Mouse (Mus musculus): ENCODE data around the gene Ntan1. TPM values are rescaled to one million over a fixed set of nuclear protein-coding genes. Genes with fewer than 3 reads are reported as not detected.
A peak's percentile ranks its signal among the peaks of the same experiment; 100 is the strongest.

The Ntan1 gene
- polyA plus RNA-seq, 1 experiment = 60.5 TPM

- H3K4me3 ChIP-seq (ENCODE audit: insufficient read depth, low read depth, low read length) = no peak overlapping the region
- DNase-seq = peak; percentile 73
- H3K36me3 ChIP-seq (ENCODE audit: control insufficient read depth, insufficient read depth, low read length) = peaks cover 6% of the 10 kb centered on the region
- TF ChIP-seq POLR2A (IDR thresholded peaks at IDR 0.05; ENCODE audit: low read depth, low read length) (no peak), CTCF (conservative IDR thresholded peaks at IDR 0.05; ENCODE audit: insufficient read depth, insufficient read length, low read depth, low read length) (no peak)
- H3K27ac ChIP-seq (ENCODE audit: insufficient read depth, low read depth, low read length) = no peak overlapping the region
- H3K4me1 ChIP-seq (ENCODE audit: control insufficient read depth, insufficient read depth, low read length) = no peaks in the 10 kb centered on the region
- 49% methylated on average over 5 of the region's 5 CpGs for WGBS
- H3K27me3 ChIP-seq (replicated peaks; ENCODE audit: control insufficient read depth, insufficient read depth, low read length) = no peaks in the 10 kb centered on the region
Measured at GRCm38 (mm10) chr16:13831606-13832005, 13.0 kb downstream of the Ntan1 start.

GRCm38 (mm10) chr16:13834382-13834781, 15.7 kb downstream of the Ntan1 start:
- Histone ChIP-seq H3K27ac (ENCODE audit: insufficient read depth, low read depth, low read length) (no peak overlapping the region), H3K36me3 (ENCODE audit: control insufficient read depth, insufficient read depth, low read length) (peaks cover 11% of the 10 kb centered on the region), H3K4me1 (ENCODE audit: control insufficient read depth, insufficient read depth, low read length) (no peaks in the 10 kb centered on the region), H3K4me3 (ENCODE audit: insufficient read depth, low read depth, low read length) (no peak overlapping the region), H3K27me3 (replicated peaks; ENCODE audit: control insufficient read depth, insufficient read depth, low read length) (no peaks in the 10 kb centered on the region)
- 94% methylated on average over 5 of the region's 5 CpGs for WGBS
- no peak for TF ChIP-seq POLR2A (IDR thresholded peaks at IDR 0.05; ENCODE audit: low read depth, low read length)
- TF ChIP-seq CTCF (conservative IDR thresholded peaks at IDR 0.05; ENCODE audit: insufficient read depth, insufficient read length, low read depth, low read length) = no peak
- DNase-seq = no peak

DNA sequence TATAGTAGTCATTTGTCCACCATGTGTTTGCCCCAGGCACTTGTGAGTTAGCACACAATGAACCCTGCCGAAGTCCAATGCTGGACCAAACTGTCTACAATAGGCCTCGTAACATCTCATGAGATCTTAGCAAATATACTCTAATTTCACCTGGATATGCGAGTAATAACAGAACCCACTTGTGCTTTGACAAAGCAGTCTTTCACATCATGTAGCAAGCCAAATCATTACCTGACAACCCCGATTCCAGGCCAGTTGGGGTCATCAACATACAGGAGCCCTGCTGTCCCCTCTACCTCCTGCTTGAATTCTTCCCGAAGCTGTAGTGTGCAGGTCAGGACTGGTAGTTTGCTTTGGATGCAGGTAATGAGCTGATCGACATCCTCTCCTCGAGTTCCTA, 21.4 kb downstream of the Ntan1 start:
- Histone ChIP-seq H3K27me3 (replicated peaks; ENCODE audit: control insufficient read depth, insufficient read depth, low read length) (no peaks in the 10 kb centered on the region), H3K4me1 (ENCODE audit: control insufficient read depth, insufficient read depth, low read length) (no peaks in the 10 kb centered on the region), H3K36me3 (ENCODE audit: control insufficient read depth, insufficient read depth, low read length) (peaks cover 10% of the 10 kb centered on the region), H3K4me3 (ENCODE audit: insufficient read depth, low read depth, low read length) (no peak overlapping the region), H3K27ac (ENCODE audit: insufficient read depth, low read depth, low read length) (no peak overlapping the region)
- no peak for DNase-seq
- WGBS = 80% methylated on average over 7 of the region's 7 CpGs
- no peak for TF ChIP-seq POLR2A (IDR thresholded peaks at IDR 0.05; ENCODE audit: low read depth, low read length)
- no peak for TF ChIP-seq CTCF (conservative IDR thresholded peaks at IDR 0.05; ENCODE audit: insufficient read depth, insufficient read length, low read depth, low read length)

- peaks cover 11% of the 10 kb centered on the region for H3K36me3 ChIP-seq (ENCODE audit: control insufficient read depth, insufficient read depth, low read length)
- no peak for TF ChIP-seq CTCF (conservative IDR thresholded peaks at IDR 0.05; ENCODE audit: insufficient read depth, insufficient read length, low read depth, low read length)
- TF ChIP-seq POLR2A (IDR thresholded peaks at IDR 0.05; ENCODE audit: low read depth, low read length) = no peak
- H3K27ac ChIP-seq (ENCODE audit: insufficient read depth, low read depth, low read length) = no peak overlapping the region
- no peaks in the 10 kb centered on the region for H3K4me1 ChIP-seq (ENCODE audit: control insufficient read depth, insufficient read depth, low read length)
- H3K4me3 ChIP-seq (ENCODE audit: insufficient read depth, low read depth, low read length) = no peak overlapping the region
- no peak for DNase-seq
- WGBS = 98% methylated on average over 3 of the region's 3 CpGs
- no peaks in the 10 kb centered on the region for H3K27me3 ChIP-seq (replicated peaks; ENCODE audit: control insufficient read depth, insufficient read depth, low read length)
Measured at GRCm38 (mm10) chr16:13840956-13841355, 22.3 kb downstream of the Ntan1 start.

DNA sequence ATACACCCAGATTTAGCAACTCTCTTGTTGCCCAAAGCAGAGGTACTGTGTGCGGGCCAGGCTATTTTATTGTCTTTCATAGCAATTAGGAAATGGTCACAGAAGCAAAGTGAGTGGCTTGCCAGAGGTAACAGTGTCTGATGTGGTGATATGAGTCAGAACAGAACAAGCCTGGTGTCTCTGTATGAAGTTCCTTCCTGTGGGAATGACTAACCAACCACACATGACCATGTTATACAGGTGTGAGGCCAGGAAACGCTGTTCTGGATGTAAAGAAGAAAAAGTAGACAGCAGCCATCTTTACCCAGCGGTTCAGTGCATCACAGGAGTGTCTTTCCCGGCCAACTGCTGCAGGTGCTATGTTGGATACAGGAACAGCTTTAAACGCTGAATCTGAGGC, 26.4 kb downstream of the Ntan1 start:
- Histone ChIP-seq H3K4me3 (ENCODE audit: insufficient read depth, low read depth, low read length) (no peak overlapping the region), H3K27me3 (replicated peaks; ENCODE audit: control insufficient read depth, insufficient read depth, low read length) (no peaks in the 10 kb centered on the region), H3K36me3 (ENCODE audit: control insufficient read depth, insufficient read depth, low read length) (peaks cover 3% of the 10 kb centered on the region), H3K27ac (ENCODE audit: insufficient read depth, low read depth, low read length) (no peak overlapping the region), H3K4me1 (ENCODE audit: control insufficient read depth, insufficient read depth, low read length) (no peaks in the 10 kb centered on the region)
- DNase-seq = no peak
- TF ChIP-seq POLR2A (IDR thresholded peaks at IDR 0.05; ENCODE audit: low read depth, low read length) (no peak), CTCF (conservative IDR thresholded peaks at IDR 0.05; ENCODE audit: insufficient read depth, insufficient read length, low read depth, low read length) (no peak)
- 96% methylated on average over 5 of the region's 5 CpGs for WGBS

DNA sequence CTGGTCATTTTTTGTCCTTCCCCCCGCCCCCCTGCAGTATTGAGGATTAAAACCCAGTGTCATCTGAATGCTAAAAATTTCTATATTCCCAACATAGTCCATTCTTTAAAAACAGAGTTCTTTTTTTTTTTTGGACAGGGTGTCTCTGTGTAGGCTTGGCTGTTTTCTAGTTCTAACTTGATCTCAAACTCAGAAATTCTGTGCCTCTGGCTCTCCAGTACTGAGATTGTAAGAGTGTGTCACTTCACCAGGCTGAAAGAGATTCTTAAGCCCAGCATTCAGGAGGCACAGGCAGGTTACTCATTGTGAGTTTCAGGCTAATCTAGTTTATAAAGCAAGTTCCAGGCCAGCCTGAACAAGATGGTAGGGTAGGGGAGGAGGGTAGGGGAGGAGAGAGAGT, 28.0 kb downstream of the Ntan1 start:
- H3K27me3 ChIP-seq (replicated peaks; ENCODE audit: control insufficient read depth, insufficient read depth, low read length) = no peaks in the 10 kb centered on the region
- peaks cover 3% of the 10 kb centered on the region for H3K36me3 ChIP-seq (ENCODE audit: control insufficient read depth, insufficient read depth, low read length)
- no peak overlapping the region for H3K4me3 ChIP-seq (ENCODE audit: insufficient read depth, low read depth, low read length)
- WGBS = 97% methylated on average over 1 of the region's 1 CpGs
- no peak overlapping the region for H3K27ac ChIP-seq (ENCODE audit: insufficient read depth, low read depth, low read length)
- DNase-seq = no peak
- TF ChIP-seq POLR2A (IDR thresholded peaks at IDR 0.05; ENCODE audit: low read depth, low read length) (no peak), CTCF (conservative IDR thresholded peaks at IDR 0.05; ENCODE audit: insufficient read depth, insufficient read length, low read depth, low read length) (no peak)
- no peaks in the 10 kb centered on the region for H3K4me1 ChIP-seq (ENCODE audit: control insufficient read depth, insufficient read depth, low read length)

DNA sequence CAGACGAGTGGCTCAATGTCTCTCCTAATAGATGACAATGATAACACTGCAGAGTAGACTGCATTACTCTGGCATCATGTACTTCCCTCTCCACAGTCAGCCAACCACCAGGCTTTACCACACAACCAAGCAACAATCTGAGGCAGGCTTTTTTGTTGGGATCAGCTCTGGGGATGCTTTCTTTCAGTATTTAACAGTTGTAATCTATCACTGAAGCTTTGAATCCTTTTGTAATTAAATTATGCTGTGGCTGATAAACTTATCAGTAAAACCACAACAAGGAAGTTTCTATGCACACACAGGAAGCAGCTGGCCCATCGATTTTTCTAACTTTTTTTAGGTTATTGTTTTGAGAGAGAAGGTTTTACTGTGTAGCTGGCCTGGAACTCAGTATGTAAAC, 29.7 kb downstream of the Ntan1 start:
- Histone ChIP-seq H3K4me1 (ENCODE audit: control insufficient read depth, insufficient read depth, low read length) (no peaks in the 10 kb centered on the region), H3K4me3 (ENCODE audit: insufficient read depth, low read depth, low read length) (no peak overlapping the region), H3K27me3 (replicated peaks; ENCODE audit: control insufficient read depth, insufficient read depth, low read length) (no peaks in the 10 kb centered on the region), H3K27ac (ENCODE audit: insufficient read depth, low read depth, low read length) (no peak overlapping the region), H3K36me3 (ENCODE audit: control insufficient read depth, insufficient read depth, low read length) (peaks cover 3% of the 10 kb centered on the region)
- TF ChIP-seq POLR2A (IDR thresholded peaks at IDR 0.05; ENCODE audit: low read depth, low read length) (no peak), CTCF (conservative IDR thresholded peaks at IDR 0.05; ENCODE audit: insufficient read depth, insufficient read length, low read depth, low read length) (no peak)
- WGBS = 65% methylated on average over 2 of the region's 2 CpGs
- no peak for DNase-seq

DNA sequence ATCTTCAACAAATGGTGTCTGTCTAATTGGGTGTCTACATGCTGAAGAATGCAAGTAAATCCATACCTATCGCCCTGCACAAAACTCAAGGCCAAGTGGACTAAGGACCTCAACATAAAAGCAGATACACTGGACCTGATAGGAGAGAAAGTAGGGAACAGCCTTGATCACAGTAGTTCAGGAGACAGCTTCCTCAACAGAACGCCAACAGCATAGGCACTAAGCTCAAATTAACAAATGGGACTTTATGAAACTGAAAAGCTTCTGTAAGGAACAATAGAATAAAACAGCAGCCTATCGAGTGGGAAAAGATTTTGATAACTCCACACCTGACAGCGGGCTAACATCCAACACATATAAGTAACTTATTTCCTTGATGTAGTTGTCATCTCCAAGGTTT, 32.8 kb downstream of the Ntan1 start:
- Histone ChIP-seq H3K4me3 (ENCODE audit: insufficient read depth, low read depth, low read length) (no peak overlapping the region), H3K4me1 (ENCODE audit: control insufficient read depth, insufficient read depth, low read length) (no peaks in the 10 kb centered on the region), H3K27me3 (replicated peaks; ENCODE audit: control insufficient read depth, insufficient read depth, low read length) (no peaks in the 10 kb centered on the region), H3K36me3 (ENCODE audit: control insufficient read depth, insufficient read depth, low read length) (peaks cover 4% of the 10 kb centered on the region), H3K27ac (ENCODE audit: insufficient read depth, low read depth, low read length) (no peak overlapping the region)
- no peak for DNase-seq
- WGBS = 96% methylated on average over 4 of the region's 4 CpGs
- TF ChIP-seq CTCF (conservative IDR thresholded peaks at IDR 0.05; ENCODE audit: insufficient read depth, insufficient read length, low read depth, low read length) (no peak), POLR2A (IDR thresholded peaks at IDR 0.05; ENCODE audit: low read depth, low read length) (no peak)

All from kidney, adult 2 months (tissue).